Mouse (Mus musculus) heart, embryonic 11.5 days (tissue): ENCODE results near the gene Them7. TPM values are rescaled to one million over a fixed set of nuclear protein-coding genes. Genes with fewer than 3 reads are reported as not detected.
A peak's percentile ranks its signal among the peaks of the same experiment; 100 is the strongest.

Source experiments
- ATAC-seq: fragments of 200-750 bp; cut with Nextera tagmentation; replicated peaks from 2 replicates; pipeline ENCODE4 v1.8.0; 2017; ENCODE audit warnings: moderate library complexity; ENCODE audit not compliant: insufficient number of reproducible peaks, low FRiP score, low TSS enrichment
- H3K27ac ChIP-seq: fragments of 300-500 bp; sonication (generic); 2 replicates; pipeline ENCODE4 v1.5.1; 2014; ENCODE audit warnings: mild to moderate bottlenecking, low read depth, low read length
- H3K27me3 ChIP-seq: fragments of 300-500 bp; sonication (generic); 2 replicates; pipeline ENCODE4 v1.6.1; 2014; ENCODE audit warnings: mild to moderate bottlenecking, low read length, mixed read lengths; ENCODE audit not compliant: control insufficient read depth, insufficient read depth
- H3K36me3 ChIP-seq: fragments of 300-500 bp; sonication (generic); 2 replicates; pipeline ENCODE4 v1.6.1; 2014; ENCODE audit warnings: mild to moderate bottlenecking, low read length, moderate library complexity, mixed read lengths; ENCODE audit not compliant: control insufficient read depth, insufficient read depth
- H3K4me1 ChIP-seq: fragments of 300-500 bp; sonication (generic); 2 replicates; pipeline ENCODE4 v1.6.1; 2014; ENCODE audit warnings: low read length; ENCODE audit not compliant: control insufficient read depth, insufficient read depth
- H3K4me2 ChIP-seq: fragments of 300-500 bp; sonication (generic); 2 replicates; pipeline ENCODE4 v1.6.1; 2014; ENCODE audit warnings: mild to moderate bottlenecking, moderate library complexity
- H3K4me3 ChIP-seq: fragments of 300-500 bp; sonication (generic); 2 replicates; pipeline ENCODE4 v1.5.1; 2014; ENCODE audit warnings: low read depth, low read length
- H3K9ac ChIP-seq: fragments of 300-500 bp; sonication (generic); 2 replicates; pipeline ENCODE4 v1.6.1; 2014; ENCODE audit warnings: mild to moderate bottlenecking, low read depth, low read length, moderate library complexity
- H3K9me3 ChIP-seq: fragments of 300-500 bp; sonication (generic); replicated peaks from 2 replicates; pipeline ENCODE4 v1.6.1; 2016; ENCODE audit warnings: low read length; ENCODE audit not compliant: control insufficient read depth
- WGBS: fragments of 180-500 bp; shearing (Covaris S2); extraction: QIAGEN DNeasy Blood & Tissue Kit; methylation state at CpG from one replicate; pipeline ENCODE4 v1.1.7; 2014; ENCODE audit not compliant: insufficient replicate concordance; 5-methylcytosine and 5-hydroxymethylcytosine counted together
- polyA plus RNA-seq: library from polyadenylated mRNA; unstranded; fragments of >200 nt; fragmentation: Nextera tagmentation; extraction: Ambion mirVana; gene quantifications from 2 replicates; pipeline ENCODE4 v1.2.1, GENCODE M21; 2014

Gene Them7
- polyA plus RNA-seq, 1 experiment from 2014 or later = 1.5 TPM

DNA sequence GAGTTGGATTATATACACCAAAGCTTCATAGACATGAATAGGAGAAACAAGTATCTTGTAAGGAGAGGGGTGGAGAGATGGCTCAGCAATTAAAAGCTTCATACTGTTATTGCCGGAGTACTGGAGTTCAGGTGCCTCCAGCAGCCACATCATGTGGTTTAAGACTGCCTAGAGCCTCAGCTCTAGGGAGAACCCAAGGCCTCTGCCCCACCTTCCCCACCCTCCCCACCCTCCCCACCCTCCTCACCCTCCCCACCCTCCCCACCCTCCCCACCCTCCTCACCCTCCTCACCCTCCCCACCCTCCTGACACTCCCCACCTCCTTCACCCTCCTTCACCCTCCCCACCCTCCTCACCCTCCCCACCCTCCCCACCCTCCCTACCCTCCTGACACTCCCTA lies 185.1 kb downstream of the Them7 start:
- Histone ChIP-seq H3K4me1 (peaks cover 6% of the 10 kb centered on the region; the same call in 1 of the 2 replicates), H3K9me3 (no peaks in the 10 kb centered on the region), H3K36me3 (no peaks in the 10 kb centered on the region), H3K27me3 (no peaks in the 10 kb centered on the region), H3K9ac (no peak overlapping the region), H3K4me2 (no peak overlapping the region), H3K27ac (no peak overlapping the region), H3K4me3 (no peak overlapping the region)
- 89% methylated on average over 1 of the region's 1 CpGs for WGBS
- ATAC-seq = peak; percentile 41; the same call in 1 of the 2 replicates

DNA sequence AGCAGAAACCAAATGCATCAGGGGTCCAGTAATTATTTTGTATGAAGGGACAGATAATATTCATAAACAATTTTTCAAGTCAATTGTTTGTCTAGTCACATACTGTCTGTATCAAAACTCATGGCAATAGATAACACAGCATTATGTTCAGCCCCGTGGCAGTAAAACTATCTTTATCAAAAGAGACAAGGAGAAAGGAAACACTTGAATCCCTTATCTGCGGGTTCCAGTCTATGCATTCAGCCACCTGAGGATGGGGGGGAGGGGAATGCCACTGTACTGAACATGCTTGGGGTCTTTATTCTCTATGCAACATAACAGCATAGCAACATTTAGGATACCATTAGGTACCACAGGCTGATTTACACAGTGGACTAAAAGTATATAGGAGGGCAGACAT lies 190.2 kb downstream of the Them7 start:
- ATAC-seq = no peak
- Histone ChIP-seq H3K27me3 (no peaks in the 10 kb centered on the region), H3K4me2 (no peak overlapping the region), H3K9me3 (no peaks in the 10 kb centered on the region), H3K4me1 (peaks cover 14% of the 10 kb centered on the region; the same call in 1 of the 2 replicates), H3K36me3 (no peaks in the 10 kb centered on the region), H3K4me3 (no peak overlapping the region), H3K9ac (no peak overlapping the region), H3K27ac (no peak overlapping the region)
- 21% methylated on average over 2 of the region's 2 CpGs for WGBS

GRCm38 (mm10) chr2:105416046-105416659 lies 192.0 kb downstream of the Them7 start:
- no peak for ATAC-seq
- peaks cover 14% of the 10 kb centered on the region; the same call in 1 of the 2 replicates for H3K4me1 ChIP-seq
- no peak overlapping the region for H3K9ac ChIP-seq
- no peaks in the 10 kb centered on the region for H3K27me3 ChIP-seq
- H3K9me3 ChIP-seq = no peaks in the 10 kb centered on the region
- H3K36me3 ChIP-seq = no peaks in the 10 kb centered on the region
- H3K4me3 ChIP-seq = no peak overlapping the region
- no peak overlapping the region for H3K27ac ChIP-seq
- 63% methylated on average over 7 of the region's 7 CpGs for WGBS
- no peak overlapping the region for H3K4me2 ChIP-seq

- 74% methylated on average over 8 of the region's 8 CpGs for WGBS
- no peak overlapping the region for H3K4me3 ChIP-seq
Measured at GRCm38 (mm10) chr2:105416660-105417348, 192.7 kb downstream of the Them7 start.

GRCm38 (mm10) chr2:105417663-105418062 lies 193.5 kb downstream of the Them7 start:
- ATAC-seq = no peak
- H3K4me2 ChIP-seq = no peak overlapping the region
- WGBS = 72% methylated on average over 5 of the region's 5 CpGs
- H3K27ac ChIP-seq = no peak overlapping the region
- no peak overlapping the region for H3K4me3 ChIP-seq
- H3K9me3 ChIP-seq = no peaks in the 10 kb centered on the region
- H3K36me3 ChIP-seq = no peaks in the 10 kb centered on the region
- H3K9ac ChIP-seq = no peak overlapping the region
- no peaks in the 10 kb centered on the region for H3K27me3 ChIP-seq
- peaks cover 12% of the 10 kb centered on the region; the same call in 1 of the 2 replicates for H3K4me1 ChIP-seq

More at GRCm38 (mm10) chr2:105416660-105417348, 192.7 kb downstream of the Them7 start:
- no peak overlapping the region for H3K4me2 ChIP-seq
- H3K27me3 ChIP-seq = no peaks in the 10 kb centered on the region
- peaks cover 12% of the 10 kb centered on the region; the same call in 1 of the 2 replicates for H3K4me1 ChIP-seq
- H3K36me3 ChIP-seq = no peaks in the 10 kb centered on the region
- H3K9me3 ChIP-seq = no peaks in the 10 kb centered on the region
- no peak overlapping the region for H3K9ac ChIP-seq
- H3K27ac ChIP-seq = no peak overlapping the region
- no peak for ATAC-seq

GRCm38 (mm10) chr2:105418629-105419227 lies 194.6 kb downstream of the Them7 start:
- no peaks in the 10 kb centered on the region for H3K9me3 ChIP-seq
- H3K9ac ChIP-seq = no peak overlapping the region
- no peak for ATAC-seq
- H3K4me3 ChIP-seq = no peak overlapping the region
- peaks cover 12% of the 10 kb centered on the region; the same call in 1 of the 2 replicates for H3K4me1 ChIP-seq
- no peaks in the 10 kb centered on the region for H3K27me3 ChIP-seq
- H3K4me2 ChIP-seq = no peak overlapping the region
- H3K27ac ChIP-seq = no peak overlapping the region
- WGBS = 87% methylated on average over 12 of the region's 12 CpGs
- no peaks in the 10 kb centered on the region for H3K36me3 ChIP-seq

DNA sequence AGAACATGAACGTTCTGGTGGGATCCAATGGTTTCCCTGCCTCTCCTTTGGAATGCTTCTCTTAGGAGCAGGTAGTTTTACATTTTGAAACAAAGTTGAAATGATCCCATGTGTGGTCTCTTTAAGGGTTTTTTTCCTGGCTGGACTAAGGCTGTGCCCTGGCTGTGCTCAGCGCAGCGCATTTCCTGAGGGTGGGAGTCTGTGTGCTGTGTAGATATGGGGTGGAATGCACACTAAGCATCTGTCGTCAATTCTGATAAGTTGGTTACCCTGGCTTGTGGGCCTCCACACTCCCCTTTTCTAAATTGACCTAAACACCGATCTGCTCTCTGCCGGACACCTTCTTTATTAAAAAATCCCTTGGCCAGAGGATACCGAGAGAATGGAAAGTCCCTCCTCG lies 203.3 kb downstream of the Them7 start:
- H3K4me3 ChIP-seq = no peak overlapping the region
- H3K4me1 ChIP-seq = 0 out of 2 replicates have a peak, but pooled peaks cover 5% of the 10 kb centered on the region
- no peak overlapping the region for H3K27ac ChIP-seq
- no peaks in the 10 kb centered on the region for H3K36me3 ChIP-seq
- no peaks in the 10 kb centered on the region for H3K9me3 ChIP-seq
- ATAC-seq = peak; percentile 82
- no peaks in the 10 kb centered on the region for H3K27me3 ChIP-seq
- no peak overlapping the region for H3K9ac ChIP-seq
- WGBS = 24% methylated on average over 8 of the region's 8 CpGs
- peak overlapping the region; percentile 56 for H3K4me2 ChIP-seq

- Histone ChIP-seq H3K4me1 (peaks cover 9% of the 10 kb centered on the region; the same call in 1 of the 2 replicates), H3K27me3 (no peaks in the 10 kb centered on the region), H3K36me3 (no peaks in the 10 kb centered on the region), H3K27ac (no peak overlapping the region), H3K4me2 (peak overlapping the region; percentile 56), H3K9me3 (no peaks in the 10 kb centered on the region), H3K9ac (no peak overlapping the region), H3K4me3 (no peak overlapping the region)
- WGBS = 3% methylated on average over 12 of the region's 12 CpGs
- ATAC-seq = 0 out of 2 replicates have a peak, but pooled peaks have one; percentile 41
Measured at GRCm38 (mm10) chr2:105428029-105428428, 203.9 kb downstream of the Them7 start.
